Mouse (Mus musculus) heart, postnatal 36 days (tissue): Measurements from ENCODE around the gene Anapc13. TPM values are rescaled to one million over a fixed set of nuclear protein-coding genes. Genes with fewer than 3 reads are reported as not detected.
A peak's percentile ranks its signal among the peaks of the same experiment; 100 is the strongest.

Experiments
- DNase-seq, 2 experiments: peaks; one replicate each; pipeline ENCODE4 v3.0.0; 2021 to 2022
- intact Hi-C: fragments of 180-260 bp; cut with DNase I; formaldehyde crosslinking; loops from one replicate; pipeline ENCODE4 v1.15.1; 2025
- total RNA-seq, 2 experiments: library from RNA; stranded (reverse); gene quantifications; 2 replicates each; pipeline ENCODE4 v1.2.3; 2021

Gene Anapc13
- 100 to 1,000 TPM; 341 to 347 TPM for total RNA-seq

GRCm38 (mm10) chr9:102625983-102626838, at the start of gene Anapc13, which contains the start of gene Cep63:
Gene Anapc13 (plus strand): TSS chr9:102626296.
Gene Cep63 (minus strand): TSS chr9:102626534.
- intact Hi-C loops = loop anchor here (2.0 to 10.0 kb wide), 2 partner anchors 209 to 679 kb away; partner anchors contain the start of genes 1300017J02Rik, Ryk and Topbp1
- peak; percentile 99 for DNase-seq

GRCm38 (mm10) chr9:102577480-102577879, 48.6 kb upstream of the Anapc13 start:
- intact Hi-C loops = no loop called here
- no peak for DNase-seq

- no peak for DNase-seq
Measured at GRCm38 (mm10) chr9:102581921-102582469, 44.1 kb upstream of the Anapc13 start.

GRCm38 (mm10) chr9:102587347-102587746, 38.7 kb upstream of the Anapc13 start:
- DNase-seq = no peak
- intact Hi-C loops = no loop called here

More at GRCm38 (mm10) chr9:102581921-102582469, 44.1 kb upstream of the Anapc13 start:
- intact Hi-C loops = no loop called here

GRCm38 (mm10) chr9:102594667-102595393, 31.3 kb upstream of the Anapc13 start:
- no peak for DNase-seq
- intact Hi-C loops = no loop called here

- no peak for DNase-seq
- intact Hi-C loops = no loop called here
Measured at GRCm38 (mm10) chr9:102595662-102596436, 30.2 kb upstream of the Anapc13 start.

GRCm38 (mm10) chr9:102601187-102601586, 24.9 kb upstream of the Anapc13 start:
- no peak for DNase-seq
- intact Hi-C loops = no loop called here

- DNase-seq = no peak
- intact Hi-C loops = no loop called here
Measured at GRCm38 (mm10) chr9:102601666-102602065, 24.4 kb upstream of the Anapc13 start.

GRCm38 (mm10) chr9:102605162-102605561, 20.9 kb upstream of the Anapc13 start:
- no peak for DNase-seq
- intact Hi-C loops = no loop called here

- DNase-seq = no peak
- intact Hi-C loops = no loop called here
Measured at GRCm38 (mm10) chr9:102607471-102607870, 18.6 kb upstream of the Anapc13 start.

GRCm38 (mm10) chr9:102609221-102609620, 16.9 kb upstream of the Anapc13 start:
- peak in 1 of 2 experiments; percentile 29 for DNase-seq
- intact Hi-C loops = no loop called here

GRCm38 (mm10) chr9:102615071-102615470, 11.0 kb upstream of the Anapc13 start:
- DNase-seq = no peak
- intact Hi-C loops = no loop called here

GRCm38 (mm10) chr9:102616267-102616666, 9.8 kb upstream of the Anapc13 start:
- no peak for DNase-seq

GRCm38 (mm10) chr9:102621385-102621784, 4.7 kb upstream of the Anapc13 start:
- no peak for DNase-seq
- intact Hi-C loops = loop anchor here (10.0 kb wide), 1 partner anchor 683 kb away; the partner anchor contains the start of genes 1300017J02Rik and Topbp1

More at GRCm38 (mm10) chr9:102616267-102616666, 9.8 kb upstream of the Anapc13 start:
- intact Hi-C loops = no loop called here

GRCm38 (mm10) chr9:102622192-102622857, 3.8 kb upstream of the Anapc13 start:
- intact Hi-C loops = loop anchor here (10.0 kb wide), 1 partner anchor 682 kb away; the partner anchor contains the start of genes 1300017J02Rik and Topbp1
- no peak for DNase-seq

GRCm38 (mm10) chr9:102622876-102623275, 3.2 kb upstream of the Anapc13 start:
- intact Hi-C loops = loop anchor here (10.0 kb wide), 1 partner anchor 682 kb away; the partner anchor contains the start of genes 1300017J02Rik and Topbp1

GRCm38 (mm10) chr9:102623581-102623980, 2.5 kb upstream of the Anapc13 start:
- no peak for DNase-seq
- intact Hi-C loops = loop anchor here (10.0 kb wide), 1 partner anchor 681 kb away; the partner anchor contains the start of genes 1300017J02Rik and Topbp1

More at GRCm38 (mm10) chr9:102622876-102623275, 3.2 kb upstream of the Anapc13 start:
- no peak for DNase-seq

GRCm38 (mm10) chr9:102625401-102625982, 604 bp upstream of the Anapc13 start:
- intact Hi-C loops = loop anchor here (10.0 kb wide), 1 partner anchor 679 kb away; the partner anchor contains the start of genes 1300017J02Rik and Topbp1
- no peak for DNase-seq

GRCm38 (mm10) chr9:102626839-102627225, 736 bp downstream of the Anapc13 start:
- intact Hi-C loops = loop anchor here (2.0 to 10.0 kb wide), 2 partner anchors 208 to 678 kb away; partner anchors contain the start of genes 1300017J02Rik, Ryk and Topbp1

More at GRCm38 (mm10) chr9:102626839-102627225, 736 bp downstream of the Anapc13 start:
- no peak for DNase-seq
